Mouse (Mus musculus) cerebellum, postnatal 10 days (tissue): Measurements from ENCODE around the gene Smarcad1.

Experiments used
- DNase-seq, 2 experiments: peaks; one replicate each; pipeline ENCODE4 v3.0.0; 2021; ENCODE audit warnings: mixed read lengths in 2 of 2

The Smarcad1 gene

DNA sequence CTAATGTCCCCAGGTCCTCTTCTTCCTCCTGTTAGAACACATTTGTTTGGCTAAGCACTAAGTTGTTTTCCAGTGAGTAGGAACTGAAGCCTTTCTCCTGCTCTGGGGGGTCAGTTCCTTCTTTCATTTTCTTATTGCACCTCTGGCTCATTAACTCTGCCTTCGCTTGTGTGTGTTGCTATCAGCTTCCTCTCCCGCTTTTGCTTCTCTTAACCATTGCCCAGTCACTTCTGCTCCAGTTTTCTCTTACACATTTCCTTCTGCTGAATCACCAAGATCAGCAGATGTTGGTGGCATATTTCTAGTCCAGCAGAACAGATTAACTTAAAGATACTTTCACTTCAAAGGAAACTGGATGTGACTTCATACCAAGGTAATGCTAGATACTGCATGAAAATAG lies 72.5 kb downstream of the Smarcad1 start:
- no peak for DNase-seq

DNA sequence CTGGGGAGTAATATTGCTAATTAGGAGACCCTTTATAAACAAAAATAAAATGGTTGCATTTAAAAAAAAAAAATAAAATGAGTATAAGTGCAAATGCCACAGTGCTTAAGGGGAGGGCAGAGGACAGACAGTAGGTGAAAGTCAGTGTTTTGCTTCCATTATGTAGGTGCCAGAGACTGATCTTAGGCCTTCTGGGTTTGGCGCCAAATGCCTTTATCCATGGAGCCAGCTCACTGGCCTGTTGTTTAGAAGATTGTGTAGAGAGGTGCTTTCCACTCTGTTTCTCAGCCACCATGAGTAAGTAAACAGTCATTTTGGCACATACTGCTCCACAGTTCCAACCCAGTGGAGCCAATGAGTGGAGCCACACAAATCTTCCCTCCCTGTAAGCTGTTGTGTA lies 75.2 kb downstream of the Smarcad1 start:
- peak; percentile 9 to 13 for DNase-seq

DNA sequence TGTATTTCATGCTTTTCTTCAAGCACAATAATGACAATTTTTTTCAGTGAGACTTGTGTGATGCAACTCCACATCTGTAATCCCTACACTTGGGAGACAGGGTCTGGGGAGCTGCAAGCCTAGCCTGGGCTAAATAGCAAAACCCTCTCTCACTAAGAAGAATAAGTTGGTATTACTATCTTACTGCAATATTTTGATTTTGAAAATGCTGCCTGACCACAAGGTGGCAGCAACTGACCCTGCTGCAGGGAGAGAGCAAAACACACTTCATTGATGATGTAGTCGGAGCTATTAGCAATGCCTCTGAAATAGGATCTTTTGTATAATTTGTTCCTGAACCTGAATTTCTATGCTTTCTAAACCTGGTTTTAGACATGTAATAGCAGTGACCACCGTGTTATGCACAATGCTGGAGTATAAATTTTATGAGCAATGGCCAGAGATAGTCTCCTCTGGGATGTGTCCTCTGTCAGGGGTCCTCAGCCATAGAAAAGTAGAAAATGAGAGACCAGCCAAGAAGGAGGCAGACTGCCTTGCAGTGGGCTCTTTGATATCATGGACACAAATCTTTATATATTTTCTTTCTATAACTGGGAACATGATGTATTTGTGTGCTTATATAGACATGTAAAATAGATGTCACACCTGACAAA lies 83.8 kb downstream of the Smarcad1 start:
- DNase-seq = peak; percentile 76 to 78

DNA sequence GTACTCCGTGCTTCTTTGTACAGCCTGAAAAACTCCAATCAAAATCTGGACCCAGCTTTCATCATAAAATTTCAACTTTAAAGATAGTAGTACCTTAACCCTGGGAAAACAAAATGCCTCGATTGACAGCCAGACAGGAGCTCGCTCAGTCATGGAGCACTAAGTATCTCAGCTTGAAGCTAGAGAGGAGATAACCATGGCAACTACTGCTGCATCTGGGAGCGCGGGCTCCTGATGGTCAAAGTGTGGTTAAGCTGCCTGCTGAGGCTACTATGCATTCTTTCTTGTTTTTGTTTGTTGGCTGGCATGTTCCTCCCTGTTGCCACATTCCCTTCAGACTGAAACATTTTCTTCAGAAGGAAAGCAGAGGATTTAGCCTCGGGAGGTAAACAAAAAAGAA lies 90.0 kb downstream of the Smarcad1 start:
- no peak for DNase-seq

DNA sequence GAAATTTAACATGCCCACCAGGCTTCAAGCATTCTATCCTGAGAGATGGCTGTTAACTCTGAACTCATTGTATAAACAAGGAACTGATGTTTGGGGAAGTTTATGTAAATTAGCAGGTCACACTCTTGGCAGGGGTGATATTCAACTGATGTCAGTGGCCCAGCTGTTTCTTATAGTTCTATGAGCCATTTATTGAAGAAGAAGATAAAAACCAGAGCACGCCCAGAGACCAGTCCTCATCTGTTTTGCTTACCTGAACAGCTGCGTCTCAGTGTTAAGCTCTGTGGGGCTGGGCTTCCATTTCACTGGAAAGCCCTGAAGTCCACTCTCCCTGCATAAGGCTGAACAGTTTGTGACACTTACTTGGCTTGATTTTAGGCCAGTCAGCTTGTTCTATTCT lies 95.4 kb downstream of the Smarcad1 start:
- no peak for DNase-seq

DNA sequence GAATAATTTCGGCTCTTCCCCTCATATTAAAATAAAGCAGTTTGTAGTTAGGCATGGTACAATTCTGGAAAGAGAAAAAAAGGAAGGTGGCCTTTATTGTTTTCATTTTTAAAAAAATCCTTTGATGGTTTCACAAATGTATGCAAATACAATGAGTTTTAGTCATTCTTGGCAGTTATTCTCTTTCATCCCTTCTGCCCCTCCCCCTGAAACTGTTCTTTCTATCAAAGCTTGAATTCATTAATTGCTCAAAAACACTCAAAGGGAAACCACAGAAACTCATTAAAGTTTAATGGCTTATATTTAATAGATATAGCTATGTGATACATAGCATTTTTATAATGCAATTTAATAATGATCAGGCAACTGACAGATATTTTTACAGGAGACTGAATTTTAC lies 95.9 kb downstream of the Smarcad1 start:
- no peak for DNase-seq

DNA sequence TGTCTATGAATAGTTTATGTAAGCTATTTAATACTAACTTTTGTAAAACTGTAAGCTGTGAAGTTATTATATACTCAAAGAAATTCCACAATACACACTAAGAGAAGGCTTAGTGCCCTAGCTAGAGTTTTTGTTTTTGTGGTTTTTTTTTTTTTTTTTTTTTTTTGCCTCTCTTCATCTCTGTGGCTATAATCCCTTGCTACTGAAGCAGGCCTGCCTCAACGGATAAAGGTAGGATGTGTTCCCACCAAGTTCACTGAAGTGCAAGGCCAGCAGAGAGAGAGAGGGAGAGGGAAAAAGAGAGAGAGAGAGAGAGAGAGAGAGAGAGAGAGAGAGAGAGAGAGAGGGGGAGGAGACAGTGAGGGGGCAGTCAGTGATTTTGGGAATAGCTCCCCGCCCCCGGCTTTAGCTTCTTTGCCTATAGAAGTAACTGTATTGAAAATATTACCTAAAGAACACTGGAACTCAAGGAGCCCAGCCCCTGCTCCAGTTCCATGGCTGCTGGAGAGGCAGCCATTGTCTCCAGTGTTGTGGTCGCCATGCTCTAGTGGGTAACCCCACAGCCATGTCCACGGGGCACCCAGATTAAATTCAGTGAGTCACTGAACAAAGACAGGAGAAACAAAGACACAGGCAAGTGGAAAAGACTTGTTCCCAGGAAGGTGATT lies 97.8 kb downstream of the Smarcad1 start:
- no peak for DNase-seq

DNA sequence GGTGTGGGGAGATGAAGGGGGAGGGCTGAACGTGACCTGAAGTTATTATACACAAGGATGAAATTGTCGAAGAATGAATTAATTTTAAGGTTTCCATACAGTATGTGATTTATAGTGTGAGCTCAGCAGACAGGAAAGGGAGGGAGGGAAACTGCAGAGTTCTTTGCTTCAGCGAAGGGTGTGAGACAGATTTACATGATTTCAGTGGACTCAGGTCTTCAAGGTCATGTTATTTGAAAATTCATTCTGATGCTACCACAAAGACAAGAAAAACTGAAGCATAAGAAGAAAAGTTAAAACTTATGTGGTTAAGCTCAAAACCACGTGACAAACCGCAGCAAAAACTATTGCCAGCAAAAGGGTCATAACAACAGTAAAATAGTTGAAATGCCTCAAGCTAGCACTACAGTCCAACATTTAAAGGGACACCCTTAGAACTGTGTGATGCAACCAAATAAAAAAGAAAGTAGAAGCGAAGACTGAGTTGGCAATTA lies 98.4 kb downstream of the Smarcad1 start:
- no peak for DNase-seq

DNA sequence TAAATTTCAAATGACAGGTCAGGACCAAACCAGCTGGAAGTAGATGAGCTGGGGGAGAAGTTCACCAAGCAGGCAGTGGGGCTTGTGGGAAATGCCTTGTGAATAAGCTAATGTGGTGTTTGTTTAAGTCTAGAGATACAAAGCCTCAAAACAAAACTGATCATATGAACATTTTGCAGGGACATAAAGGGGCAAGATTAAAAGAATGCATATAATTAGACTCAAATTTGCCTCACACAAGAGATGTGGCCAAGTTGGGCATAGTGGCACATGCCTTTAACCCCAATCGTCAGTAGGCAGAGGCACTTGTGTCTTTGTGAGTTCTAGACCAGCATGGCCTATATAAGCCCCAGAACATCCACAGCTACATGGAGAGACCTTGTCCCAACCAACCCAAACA lies 99.9 kb downstream of the Smarcad1 start:
- DNase-seq = no peak

DNA sequence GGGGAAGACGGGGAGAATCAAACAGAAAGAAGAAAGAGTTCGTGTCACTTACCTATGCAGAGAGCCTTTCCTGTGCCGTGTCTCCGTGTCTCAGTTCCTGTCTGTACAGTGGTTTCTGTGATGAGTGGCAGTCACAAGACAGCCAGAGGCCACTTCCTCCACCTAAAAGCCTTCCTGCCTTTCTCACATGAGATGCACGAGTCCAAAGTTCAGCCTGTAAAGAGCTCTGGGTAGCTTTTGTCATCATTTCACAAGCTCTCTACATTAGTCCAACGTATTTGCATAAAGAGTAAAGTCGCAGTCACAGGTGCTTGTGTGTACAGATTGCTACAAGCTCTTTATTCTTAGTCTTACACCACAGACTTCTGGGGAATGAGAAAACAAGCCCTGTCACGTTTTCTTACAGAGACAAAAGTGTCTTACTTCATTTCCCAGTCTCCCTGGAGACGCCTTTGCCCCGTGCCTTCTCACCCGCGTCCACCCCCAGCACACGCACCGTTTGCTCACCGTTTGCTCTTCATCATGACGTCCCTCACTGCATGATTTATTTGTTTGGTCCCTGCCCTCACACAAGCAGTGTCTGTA lies 102.3 kb downstream of the Smarcad1 start, which contains the start of gene Hpgds:
TSS of gene Hpgds (minus strand) at position 288 of the 585 bp plus-strand sequence.
- no peak for DNase-seq

DNA sequence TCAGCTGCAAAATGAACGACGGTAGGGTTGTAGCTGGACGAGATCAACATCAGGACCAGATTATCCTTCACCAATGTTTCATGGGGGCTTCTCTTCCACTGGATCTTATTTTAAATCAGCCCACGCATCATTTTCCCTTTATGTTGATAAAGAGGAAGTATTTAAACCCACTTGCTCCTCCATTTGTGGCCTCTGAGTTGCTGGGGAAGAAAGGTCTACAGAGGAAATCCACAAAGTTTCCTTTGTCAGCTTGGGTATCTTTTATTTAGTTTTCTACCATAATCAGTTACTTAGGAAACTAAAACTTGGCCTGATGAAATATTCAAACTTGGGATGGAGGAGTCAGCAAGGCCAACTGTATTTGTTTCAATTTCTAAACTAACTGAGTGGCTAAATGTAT lies 104.0 kb downstream of the Smarcad1 start:
- DNase-seq = no peak

DNA sequence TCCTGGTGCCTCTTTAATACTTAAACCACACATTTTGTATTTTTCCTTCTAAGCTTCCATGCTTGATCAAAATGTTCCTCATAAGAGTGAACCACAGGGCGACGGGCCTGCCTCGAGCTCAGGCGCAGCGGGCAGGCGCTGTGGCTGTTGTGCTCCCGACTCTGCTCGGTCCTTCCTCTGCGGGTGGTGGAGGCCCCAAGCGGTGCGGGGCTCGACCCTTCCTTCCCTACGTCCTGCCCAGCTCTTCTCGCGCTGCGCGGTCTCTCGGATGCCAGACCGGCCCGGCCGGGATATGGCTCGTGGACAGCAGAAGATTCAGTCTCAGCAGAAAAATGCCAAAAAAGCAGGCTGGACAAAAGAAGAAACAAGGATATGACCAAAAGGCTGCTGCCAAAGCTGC lies 108.3 kb downstream of the Smarcad1 start:
- DNase-seq = peak; percentile 21 to 40

DNA sequence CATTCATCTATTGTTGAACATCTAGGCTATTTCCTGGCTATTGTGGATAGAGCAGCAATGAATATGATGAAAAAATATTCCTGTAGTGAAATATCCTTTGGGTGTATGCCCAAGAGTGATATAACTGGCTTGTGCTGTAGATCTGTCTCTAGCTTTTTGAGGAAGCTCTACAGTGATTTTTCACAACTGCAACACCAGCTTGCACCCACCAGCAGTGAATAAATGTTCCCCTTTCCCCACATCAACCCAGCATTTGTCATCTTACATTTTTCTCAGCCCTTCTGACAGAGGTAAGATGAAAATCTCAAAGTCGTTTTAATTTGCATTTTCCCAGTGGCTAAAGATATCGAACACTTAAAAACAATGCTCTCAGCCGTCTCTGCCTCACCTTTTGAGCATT lies 111.2 kb downstream of the Smarcad1 start:
- DNase-seq = no peak

DNA sequence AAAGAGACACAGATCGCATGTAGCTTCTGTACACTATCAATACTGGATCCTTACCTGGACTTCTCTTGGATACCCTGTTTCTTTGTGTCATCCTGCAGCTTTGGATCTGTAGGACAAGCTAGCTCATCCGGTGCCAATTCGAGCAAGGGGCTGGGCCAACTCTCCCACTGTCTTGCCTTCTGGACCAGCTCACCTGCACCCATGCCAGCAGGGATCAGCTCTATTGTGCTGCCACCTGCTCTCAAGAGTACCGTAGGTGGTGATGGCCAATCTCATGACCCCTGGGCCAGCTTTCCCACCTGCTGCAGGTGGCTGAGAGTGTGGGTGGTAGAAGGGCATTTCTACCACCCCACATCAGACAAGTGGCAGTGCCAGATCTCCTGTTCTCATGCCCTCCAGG lies 114.7 kb downstream of the Smarcad1 start:
- DNase-seq = peak; percentile 69 to 77

DNA sequence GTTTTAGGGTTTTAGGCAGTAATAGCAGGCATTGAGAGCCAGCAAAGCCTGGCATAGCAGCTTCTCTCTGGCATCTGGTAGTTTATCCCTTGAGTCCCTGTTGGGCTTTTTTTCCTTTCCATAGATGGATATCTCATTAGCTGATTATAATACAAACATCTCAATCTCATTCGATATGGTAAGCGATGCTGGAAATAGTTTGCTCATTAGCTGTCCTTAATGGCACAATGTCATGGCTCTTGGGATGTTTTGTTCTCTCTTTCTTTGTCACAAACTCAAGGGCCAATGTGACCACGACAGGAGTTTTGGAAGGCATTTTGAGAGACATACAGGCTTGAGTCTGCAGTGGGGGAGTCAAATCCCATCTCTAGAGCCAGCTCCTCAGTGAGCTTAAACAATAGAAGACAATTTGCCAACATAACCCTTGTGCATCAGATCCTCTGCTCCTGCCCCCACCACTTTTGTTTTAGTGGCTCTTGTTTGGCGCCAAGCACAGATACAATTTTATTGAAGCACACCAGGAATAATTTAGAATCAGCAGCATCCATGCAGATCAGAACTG lies 117.1 kb downstream of the Smarcad1 start:
- DNase-seq = peak in 1 of 2 experiments; percentile 37

DNA sequence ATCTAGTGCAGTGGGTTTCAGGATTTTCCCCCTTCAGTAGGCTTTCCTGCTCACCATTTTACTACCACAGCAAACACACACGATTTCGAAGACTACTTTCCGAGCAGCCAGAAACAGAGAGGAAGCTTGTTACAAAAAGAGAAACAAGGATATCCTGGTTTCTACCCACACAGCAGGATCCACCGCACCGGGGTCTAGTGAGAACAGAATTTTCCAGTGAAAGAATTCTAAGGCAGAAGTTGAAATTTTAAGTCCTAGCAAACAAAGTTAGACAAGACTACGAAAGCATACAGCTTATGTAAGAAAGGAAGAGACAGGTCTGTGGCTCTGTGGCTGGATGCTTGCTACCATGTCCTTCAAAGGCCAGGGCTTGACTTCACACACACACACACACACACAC lies 121.8 kb downstream of the Smarcad1 start:
- DNase-seq = no peak

DNA sequence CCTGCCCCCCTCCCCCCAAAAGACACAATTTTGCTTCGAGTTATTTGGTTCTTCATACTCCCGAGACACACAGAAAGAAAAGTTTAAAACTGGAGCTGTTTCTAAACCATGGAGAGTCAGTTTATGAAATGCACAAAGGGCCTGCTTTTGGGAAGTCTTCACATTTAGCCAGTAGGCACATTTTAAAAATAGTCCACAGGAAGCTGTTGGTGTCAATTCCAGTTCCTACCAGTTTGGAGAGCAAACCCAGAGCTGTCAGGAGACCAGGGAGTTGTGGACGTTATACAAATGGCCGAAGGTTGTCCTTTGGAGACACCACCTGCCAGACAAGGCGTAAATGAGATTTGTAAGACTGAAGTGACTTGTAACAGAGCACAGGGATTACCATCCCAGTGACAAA lies 122.6 kb downstream of the Smarcad1 start:
- no peak for DNase-seq
